Mouse (Mus musculus): ENCODE results near the gene Tom1l2.

Tom1l2 gene

DNA sequence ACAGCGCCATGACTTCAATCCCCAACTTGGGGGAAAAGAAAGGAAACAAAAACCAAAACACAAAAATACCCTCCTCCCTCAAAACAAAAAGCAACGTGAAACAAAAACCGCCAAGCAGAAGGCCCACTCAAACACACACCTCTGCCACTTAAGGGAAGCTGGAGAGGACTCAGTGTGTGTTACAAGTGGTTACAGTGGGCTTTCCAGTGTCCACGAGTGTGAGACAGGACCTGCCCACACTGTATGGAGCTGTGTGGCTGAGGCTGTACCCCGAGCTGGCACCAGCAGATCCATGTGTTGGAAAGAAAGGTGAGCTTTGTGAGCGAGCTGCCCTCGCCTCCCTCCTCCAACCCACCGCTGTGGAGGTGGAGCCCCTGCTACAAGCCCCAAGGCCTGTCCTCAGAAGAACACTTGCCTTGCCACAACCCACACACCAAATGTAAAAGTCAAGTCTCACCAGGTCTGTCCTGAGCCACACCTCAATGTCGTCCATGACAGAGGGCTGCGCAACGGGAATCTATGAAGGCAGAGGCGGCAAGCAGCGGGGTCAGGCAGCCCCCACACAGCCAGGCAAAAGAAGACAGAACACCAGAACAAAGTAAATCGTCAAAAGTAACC lies 120.2 kb downstream of the Tom1l2 start:
- DNase-seq (ENCODE audit: low spot score in 2 of 2): no peak

DNA sequence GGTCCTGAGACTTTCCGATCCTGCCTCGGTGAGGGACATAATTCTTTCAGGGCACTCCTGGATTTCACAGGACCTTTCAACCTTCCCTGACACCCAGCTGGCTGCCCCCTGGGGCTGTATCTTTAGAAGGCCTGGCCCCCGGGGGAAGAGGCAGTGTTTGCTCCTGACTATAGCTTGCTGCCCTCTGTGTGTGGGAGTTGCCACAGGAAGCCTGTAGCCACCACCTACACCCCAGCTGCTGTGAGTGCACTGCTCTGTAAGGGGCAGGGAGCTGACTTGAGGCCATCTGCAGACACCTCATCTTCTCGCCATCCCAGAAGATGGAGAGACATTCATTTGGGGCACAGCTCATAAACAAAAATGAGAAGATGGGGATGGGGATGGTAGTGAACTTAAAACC lies 120.8 kb downstream of the Tom1l2 start:
- no peak for DNase-seq (ENCODE audit: low spot score in 2 of 2)

DNA sequence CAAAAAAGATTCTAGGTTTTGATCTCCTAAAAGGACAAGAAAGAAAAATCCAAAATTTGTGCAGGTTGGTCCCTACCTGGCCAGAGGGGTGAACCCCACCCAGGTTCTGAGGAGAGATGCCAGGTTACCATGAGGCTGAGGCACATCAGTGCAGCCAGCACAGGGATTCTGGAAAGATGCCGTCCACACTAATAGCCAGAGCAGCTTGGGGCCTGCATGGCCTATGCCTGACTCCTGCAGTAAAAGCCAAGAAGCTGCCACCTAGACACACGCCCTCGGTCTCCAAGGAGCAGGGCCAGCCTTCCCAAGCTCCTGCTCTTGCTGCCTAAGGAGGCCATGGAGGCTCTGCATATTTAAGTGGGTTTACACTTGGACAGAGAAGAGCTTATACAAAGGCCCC lies 121.4 kb downstream of the Tom1l2 start:
- DNase-seq (ENCODE audit: low spot score in 2 of 2): no peak

GRCm38 (mm10) chr11:60230512-60230911 lies 122.2 kb downstream of the Tom1l2 start:
- no peak for DNase-seq (ENCODE audit: low spot score in 2 of 2)

DNA sequence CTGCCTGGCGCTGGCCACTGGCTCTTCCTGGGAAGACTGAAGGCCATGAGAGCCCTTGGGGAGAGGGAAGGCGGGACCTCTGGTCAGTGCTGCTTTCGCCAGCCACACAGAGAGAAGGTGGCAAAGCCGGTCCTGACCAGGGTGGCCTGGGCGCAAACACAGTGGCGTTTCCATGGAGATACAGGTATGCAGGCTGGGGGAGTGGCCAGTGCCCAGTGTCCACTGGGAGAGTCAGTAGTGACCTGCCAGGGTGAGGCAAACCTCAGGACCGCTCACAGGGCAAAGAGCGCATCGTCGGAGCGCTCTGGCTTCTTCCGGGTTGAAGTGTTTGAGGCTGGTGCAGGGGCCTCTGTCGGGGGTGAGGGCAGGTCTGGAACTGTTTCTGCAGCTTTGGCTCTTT lies 122.9 kb downstream of the Tom1l2 start:
- DNase-seq (ENCODE audit: low spot score in 2 of 2): no peak

GRCm38 (mm10) chr11:60228525-60228924 lies 124.2 kb downstream of the Tom1l2 start:
- no peak for DNase-seq (ENCODE audit: low spot score in 2 of 2)

GRCm38 (mm10) chr11:60225874-60226273 lies 126.8 kb downstream of the Tom1l2 start:
- no peak for DNase-seq (ENCODE audit: low spot score in 2 of 2)

- no peak for DNase-seq (ENCODE audit: low spot score in 2 of 2)
Observed at GRCm38 (mm10) chr11:60224676-60225075, 128.0 kb downstream of the Tom1l2 start.

GRCm38 (mm10) chr11:60222469-60223236 lies 130.1 kb downstream of the Tom1l2 start, which contains the start of gene Srebf1:
Gene Srebf1, minus strand, starts transcription at chr11:60222581.
- peak; percentile 56 to 71 for DNase-seq (ENCODE audit: low spot score in 2 of 2)

DNA sequence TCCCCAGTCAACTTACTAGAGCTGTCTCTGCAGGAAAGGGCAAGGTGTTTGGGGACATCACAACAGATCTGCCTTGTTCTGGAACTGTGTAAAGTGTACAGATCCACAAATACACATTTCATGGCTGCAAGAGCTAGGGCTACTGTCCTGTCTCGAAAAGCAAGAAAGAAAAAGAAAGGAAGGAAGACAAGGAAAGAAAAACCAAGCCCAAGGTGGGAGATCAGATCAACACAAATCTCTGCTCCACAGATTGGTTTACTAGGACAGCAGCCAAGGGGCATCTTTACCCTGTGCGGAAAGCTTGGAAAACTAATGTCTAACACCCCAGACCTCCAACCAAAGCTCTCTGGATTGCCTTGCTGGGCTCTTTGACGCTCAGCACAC lies 130.6 kb downstream of the Tom1l2 start:
- DNase-seq (ENCODE audit: low spot score in 2 of 2): no peak

DNA sequence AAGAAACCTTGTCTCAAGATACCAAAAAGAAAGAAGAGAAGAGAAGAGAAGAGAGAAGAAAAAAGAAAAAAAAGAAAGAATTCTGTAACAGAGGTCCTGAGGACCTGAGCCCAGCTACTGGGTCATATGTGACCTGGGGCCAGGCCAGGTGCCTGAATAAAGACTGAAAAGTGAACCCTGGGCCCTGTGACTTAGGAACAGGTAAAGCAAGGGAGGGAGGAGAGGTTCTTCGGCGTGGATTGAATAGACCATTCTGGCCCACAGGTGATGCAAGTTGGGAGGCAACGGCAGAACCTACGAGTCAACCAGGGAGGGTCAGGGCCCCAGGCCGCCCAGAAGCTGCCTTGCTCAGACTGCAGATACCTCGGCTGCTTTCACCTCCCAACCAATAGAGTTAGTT lies 131.3 kb downstream of the Tom1l2 start:
- DNase-seq (ENCODE audit: low spot score in 2 of 2): no peak

- DNase-seq (ENCODE audit: low spot score in 2 of 2): peak; percentile 83 to 88
Observed at GRCm38 (mm10) chr11:60220291-60220804, 132.4 kb downstream of the Tom1l2 start.

DNA sequence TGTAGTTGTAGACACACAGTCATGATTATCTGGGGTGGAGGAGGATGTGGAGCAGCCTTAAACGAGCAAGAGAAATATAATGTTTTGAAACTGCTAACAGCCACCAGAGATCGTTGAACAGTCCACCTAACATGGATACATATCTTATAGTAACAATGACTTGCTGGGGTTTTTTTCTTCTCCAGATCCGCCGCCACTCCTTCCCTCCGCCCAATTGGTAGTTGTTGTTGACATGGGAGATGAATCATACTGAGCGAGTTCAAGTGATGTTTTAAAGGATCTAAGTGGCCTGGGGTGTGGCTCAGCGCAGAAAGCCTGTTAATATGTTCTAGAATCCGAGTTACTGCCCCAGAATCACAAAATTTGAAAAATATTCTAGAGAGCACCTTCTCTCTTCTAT lies 133.1 kb downstream of the Tom1l2 start:
- no peak for DNase-seq (ENCODE audit: low spot score in 2 of 2)

- DNase-seq (ENCODE audit: low spot score in 2 of 2): no peak
Observed at GRCm38 (mm10) chr11:60217467-60217866, 135.2 kb downstream of the Tom1l2 start.

- DNase-seq (ENCODE audit: low spot score in 2 of 2): no peak
Observed at GRCm38 (mm10) chr11:60216671-60217070, 136.0 kb downstream of the Tom1l2 start.

DNA sequence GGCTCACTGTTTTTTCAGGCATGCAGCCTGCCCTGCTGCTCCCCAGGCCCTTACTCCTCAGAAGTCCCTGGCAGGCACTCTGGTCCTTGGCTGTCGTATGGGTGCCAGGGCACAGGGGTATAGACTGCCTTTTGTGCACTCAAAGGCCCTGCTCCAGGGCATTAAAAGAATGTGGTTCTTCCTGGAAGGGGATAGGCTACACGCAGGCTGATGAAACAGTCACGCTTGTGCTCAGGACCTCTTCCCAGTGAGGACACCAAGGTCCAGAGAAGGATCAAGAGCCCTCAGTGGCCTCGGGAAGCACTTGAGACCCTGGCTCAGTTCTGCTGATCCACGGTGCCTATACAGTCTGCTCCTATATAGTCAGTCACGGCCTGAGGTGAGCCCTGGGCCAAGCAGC lies 139.4 kb downstream of the Tom1l2 start:
- DNase-seq (ENCODE audit: low spot score in 2 of 2): no peak

DNA sequence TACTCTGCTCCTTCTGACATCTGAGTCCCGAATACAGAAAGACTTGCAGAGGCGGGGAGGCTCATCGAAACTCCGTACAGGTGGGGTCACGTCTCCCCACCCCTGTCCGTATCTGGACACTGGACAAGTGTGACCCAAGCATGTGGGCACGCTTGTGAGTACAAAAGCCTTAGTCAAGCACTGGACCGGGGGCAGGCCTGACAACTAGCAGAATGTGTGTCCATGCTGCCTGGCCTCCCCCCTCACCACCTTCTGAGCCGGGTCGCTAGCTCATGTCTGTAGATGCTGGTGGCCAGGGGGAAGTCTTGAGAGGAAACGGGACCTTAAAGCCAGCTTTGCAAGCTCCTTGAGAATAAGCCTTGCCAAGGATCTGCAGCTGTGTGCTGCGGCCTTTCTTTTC lies 140.9 kb downstream of the Tom1l2 start:
- no peak for DNase-seq (ENCODE audit: low spot score in 2 of 2)

- DNase-seq (ENCODE audit: low spot score in 2 of 2): no peak
Observed at GRCm38 (mm10) chr11:60211152-60211551, 141.6 kb downstream of the Tom1l2 start.

DNA sequence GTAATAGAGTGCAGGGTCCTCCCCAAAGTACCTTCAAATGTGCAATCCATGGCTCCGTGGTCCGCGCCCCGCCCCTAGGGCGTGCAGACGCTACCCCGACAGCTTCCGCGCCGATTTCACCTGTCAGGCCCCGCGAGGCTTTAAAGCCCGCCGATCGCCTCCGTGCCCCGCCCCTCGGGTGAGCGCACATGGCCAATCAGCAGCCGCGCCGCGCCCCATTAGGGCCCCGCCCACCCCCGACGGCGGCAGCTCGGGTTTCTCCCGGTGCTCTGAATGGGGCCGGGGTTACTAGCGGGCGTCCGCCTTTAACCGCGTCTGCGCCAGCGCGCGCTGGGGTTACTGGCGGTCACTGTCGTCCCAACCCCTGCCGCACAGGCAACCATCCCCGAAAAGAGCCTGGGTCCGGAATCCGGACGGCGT lies 142.4 kb downstream of the Tom1l2 start:
- DNase-seq (ENCODE audit: low spot score in 2 of 2): peak; percentile 93 to 96

GRCm38 (mm10) chr11:60209933-60210249 lies 142.8 kb downstream of the Tom1l2 start:
- DNase-seq (ENCODE audit: low spot score in 2 of 2): no peak

GRCm38 (mm10) chr11:60209217-60209932 lies 143.3 kb downstream of the Tom1l2 start:
- no peak for DNase-seq (ENCODE audit: low spot score in 2 of 2)

GRCm38 (mm10) chr11:60208712-60209111 lies 144.0 kb downstream of the Tom1l2 start:
- no peak for DNase-seq (ENCODE audit: low spot score in 2 of 2)

DNA sequence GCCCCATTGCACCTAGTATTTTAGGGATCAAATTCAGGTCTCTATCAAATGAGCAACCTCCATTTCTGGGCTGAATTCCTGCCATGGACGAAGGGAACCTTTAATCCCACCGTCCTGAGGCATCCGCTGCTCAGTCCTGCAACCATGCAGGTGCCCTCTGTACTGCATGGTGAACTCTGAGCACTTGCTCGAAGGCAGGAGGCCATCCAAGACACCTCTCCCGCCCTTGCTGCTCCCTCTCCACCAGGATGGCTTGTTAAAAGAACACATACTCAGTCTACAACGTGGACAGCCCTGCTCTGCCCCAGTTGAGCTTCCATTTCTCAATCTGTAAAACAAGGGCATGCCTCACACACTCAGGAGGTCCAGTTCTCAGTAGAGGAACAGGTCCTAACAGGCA lies 144.5 kb downstream of the Tom1l2 start:
- DNase-seq (ENCODE audit: low spot score in 2 of 2): no peak
